Mouse (Mus musculus): ENCODE data around the gene Dhx30. TPM values are rescaled to one million over a fixed set of nuclear protein-coding genes. Genes with fewer than 3 reads are reported as not detected.

The Dhx30 gene
- total RNA-seq, 2 experiments from 2014 or later = 7.8 to 13.3 TPM

- ATAC-seq (replicated peaks; ENCODE audit: low FRiP score, poor library complexity, severe bottlenecking) = no peak
These were observed 64.7 kb downstream of the Dhx30 start for GRCm38 (mm10) chr9:110052951-110053304.

- ATAC-seq (replicated peaks; ENCODE audit: low FRiP score, poor library complexity, severe bottlenecking) = no peak
These were observed 65.6 kb downstream of the Dhx30 start for GRCm38 (mm10) chr9:110051869-110052661.

- no peak for ATAC-seq (replicated peaks; ENCODE audit: low FRiP score, poor library complexity, severe bottlenecking)
These were observed 66.4 kb downstream of the Dhx30 start for GRCm38 (mm10) chr9:110051184-110051583.

GRCm38 (mm10) chr9:110047857-110048256 is 69.8 kb downstream of the Dhx30 start:
- no peak for ATAC-seq (replicated peaks; ENCODE audit: low FRiP score, poor library complexity, severe bottlenecking)

GRCm38 (mm10) chr9:110047260-110047659 is 70.4 kb downstream of the Dhx30 start:
- ATAC-seq (replicated peaks; ENCODE audit: low FRiP score, poor library complexity, severe bottlenecking) = no peak

GRCm38 (mm10) chr9:110045763-110046377 is 71.8 kb downstream of the Dhx30 start:
- ATAC-seq (replicated peaks; ENCODE audit: low FRiP score, poor library complexity, severe bottlenecking) = no peak

- no peak for ATAC-seq (replicated peaks; ENCODE audit: low FRiP score, poor library complexity, severe bottlenecking)
These were observed 73.3 kb downstream of the Dhx30 start for GRCm38 (mm10) chr9:110044373-110044772.

GRCm38 (mm10) chr9:110038485-110038884 is 79.1 kb downstream of the Dhx30 start:
- ATAC-seq (replicated peaks; ENCODE audit: low FRiP score, poor library complexity, severe bottlenecking) = no peak

- ATAC-seq (replicated peaks; ENCODE audit: low FRiP score, poor library complexity, severe bottlenecking) = no peak
These were observed 79.7 kb downstream of the Dhx30 start for GRCm38 (mm10) chr9:110037895-110038294.

- no peak for ATAC-seq (replicated peaks; ENCODE audit: low FRiP score, poor library complexity, severe bottlenecking)
These were observed 82.5 kb downstream of the Dhx30 start for GRCm38 (mm10) chr9:110035091-110035490.

Other genes with a start within 250 kb of the Dhx30 start
- gene Cdc25a, start 242.3 kb downstream of the Dhx30 start, total RNA-seq (2015; ENCODE audit: low replicate concordance) = 10.0 and 11.1 TPM in 2 replicates
- gene Cdc25a, start 242.3 kb downstream of the Dhx30 start, total RNA-seq (2017; ENCODE audit: low replicate concordance) = 13.5 and 15.8 TPM in 2 replicates
- 12.1 and 14.2 TPM in 2 replicates for gene Map4, start 186.4 kb downstream of the Dhx30 start, total RNA-seq (2015; ENCODE audit: low replicate concordance)
- 6.0 and 10.5 TPM in 2 replicates for gene Map4, start 186.4 kb downstream of the Dhx30 start, total RNA-seq (2017; ENCODE audit: low replicate concordance)
- gene Smarcc1, start 122 bp downstream of the Dhx30 start, total RNA-seq (2015; ENCODE audit: low replicate concordance) = 24.9 and 33.6 TPM in 2 replicates
- 17.6 and 24.5 TPM in 2 replicates for gene Smarcc1, start 122 bp downstream of the Dhx30 start, total RNA-seq (2017; ENCODE audit: low replicate concordance)
- gene Cspg5, start 126.0 kb upstream of the Dhx30 start, total RNA-seq (2015; ENCODE audit: low replicate concordance) = not detected in 2 replicates
- 0.17 and 0.70 TPM in 2 replicates for gene Cspg5, start 126.0 kb upstream of the Dhx30 start, total RNA-seq (2017; ENCODE audit: low replicate concordance)
- gene Elp6, start 187.3 kb upstream of the Dhx30 start, total RNA-seq (2015; ENCODE audit: low replicate concordance) = 0.19 and 1.5 TPM in 2 replicates
- gene Elp6, start 187.3 kb upstream of the Dhx30 start, total RNA-seq (2017; ENCODE audit: low replicate concordance) = 0.56 and 1.8 TPM in 2 replicates
- 6.9 and 13.8 TPM in 2 replicates for gene Scap, start 215.5 kb upstream of the Dhx30 start, total RNA-seq (2015; ENCODE audit: low replicate concordance)
- 2.6 and 3.7 TPM in 2 replicates for gene Scap, start 215.5 kb upstream of the Dhx30 start, total RNA-seq (2017; ENCODE audit: low replicate concordance)